Mouse (Mus musculus) small intestine, adult 10 weeks (tissue): ENCODE data around the gene Olfr1497. TPM values are rescaled to one million over a fixed set of nuclear protein-coding genes. Genes with fewer than 3 reads are reported as not detected.

Experiments used
- polyA plus RNA-seq: library from polyadenylated mRNA; stranded (reverse); fragments of 350-450 nt; fragmentation: Illumina TruSeq; extraction: RNeasy Lipid Tissue Mini Kit (QIAGEN cat#74804); gene quantifications from one replicate; pipeline ENCODE4 v1.2.3, GENCODE M21; 2014; ENCODE audit warnings: low replicate concordance

Gene Olfr1497
- not detected for polyA plus RNA-seq

GRCm38 (mm10) chr19:13798102-13798501 lies at the start of gene Olfr1497:
TSS of gene Olfr1497 (minus strand) at chr19:13798202.

GRCm38 (mm10) chr19:13830388-13830787 lies 32.4 kb upstream of the Olfr1497 start, which contains the start of gene Olfr1500:
TSS of gene Olfr1500 (minus strand) at chr19:13830488.

GRCm38 (mm10) chr19:13819347-13819746 lies 21.3 kb upstream of the Olfr1497 start, which contains the start of gene Olfr1499:
TSS of gene Olfr1499 (minus strand) at chr19:13819447.

GRCm38 (mm10) chr19:13777578-13777977 lies 20.4 kb downstream of the Olfr1497 start, which contains the start of gene Olfr1496:
TSS of gene Olfr1496 (plus strand) at chr19:13777878.

GRCm38 (mm10) chr19:13764306-13764705 lies 33.7 kb downstream of the Olfr1497 start, which contains the start of gene Olfr1495:
TSS of gene Olfr1495 (plus strand) at chr19:13764606.

Other genes starting within 250 kb of the Olfr1497 start
- gene Olfr1484, start 214.7 kb downstream of the Olfr1497 start, polyA plus RNA-seq, result not detected
- not detected for gene Olfr1487, start 180.8 kb downstream of the Olfr1497 start, polyA plus RNA-seq
- gene Olfr1489, start 166.6 kb downstream of the Olfr1497 start, polyA plus RNA-seq, result not detected
- not detected for gene Olfr1490, start 147.1 kb downstream of the Olfr1497 start, polyA plus RNA-seq
- not detected for gene Olfr1491, start 100.9 kb downstream of the Olfr1497 start, polyA plus RNA-seq
- gene Olfr1493-ps1, start 74.9 kb downstream of the Olfr1497 start, polyA plus RNA-seq, result not detected
- gene Olfr1494, start 58.5 kb downstream of the Olfr1497 start, polyA plus RNA-seq, result not detected
- gene Olfr1495, start 33.6 kb downstream of the Olfr1497 start, polyA plus RNA-seq, result not detected
- not detected for gene Olfr1496, start 20.3 kb downstream of the Olfr1497 start, polyA plus RNA-seq
- gene Olfr1499, start 21.2 kb upstream of the Olfr1497 start, polyA plus RNA-seq, result not detected
- gene Olfr1500, start 32.3 kb upstream of the Olfr1497 start, polyA plus RNA-seq, result not detected
- gene Olfr1501, start 52.5 kb upstream of the Olfr1497 start, polyA plus RNA-seq, result not detected
- gene Olfr1502, start 63.6 kb upstream of the Olfr1497 start, polyA plus RNA-seq, result not detected
- gene Olfr1504, start 99.7 kb upstream of the Olfr1497 start, polyA plus RNA-seq, result not detected
- gene Olfr1505, start 115.3 kb upstream of the Olfr1497 start, polyA plus RNA-seq, result not detected